20 mouse cellular contexts compared by ENCODE assay signal in the genomic region with DNA sequence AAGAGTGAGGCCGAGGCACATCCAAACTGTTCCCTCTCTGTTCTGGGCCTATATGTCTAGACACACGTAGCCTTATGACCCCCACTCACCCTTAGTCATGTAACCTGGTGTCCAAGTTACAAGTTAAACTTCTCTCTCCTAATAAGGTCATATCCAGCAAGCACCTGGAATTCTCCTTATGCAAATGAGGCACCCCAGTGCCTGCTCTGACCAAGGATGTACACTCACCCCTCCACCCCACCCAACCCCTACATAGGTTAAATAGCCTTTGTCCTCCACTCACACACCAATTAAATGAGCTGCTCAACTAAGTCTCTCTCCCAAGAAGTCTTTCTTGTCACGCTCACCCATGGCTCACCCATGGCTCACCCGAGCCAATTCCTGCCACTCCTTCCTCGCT.
"Had no signal": no experiment of that assay in that cellular context is flagged by ENCODE, and none has a peak within 500 bp of the region (broad histone marks: within the 10 kb centered on the region; RNA-seq: fewer than 3 reads in every experiment).

No protein-coding gene starts in this region.

- H3K9me3 ChIP-seq: limb, embryonic 10.5 days; limb, embryonic 13.5 days; liver, embryonic 12.5 days; liver, embryonic 15.5 days; lung, embryonic 15.5 days; megakaryocyte, embryonic 14.5 days; midbrain, embryonic 13.5 days; neural tube, embryonic 13.5 days had no signal

- H3K9ac ChIP-seq: limb, embryonic 13.5 days; liver, embryonic 12.5 days; liver, embryonic 15.5 days; lung, embryonic 15.5 days; midbrain, embryonic 13.5 days; neural tube, embryonic 13.5 days had no signal

- DNase-seq: kidney, adult 9 months; kidney, postnatal 25 days; layer of hippocampus, adult 9-11 months; liver; lung, adult 18-20 months; lung, postnatal 10 days; lung, postnatal 36 days; thymus, postnatal 36 days had no signal

- H3K4me1 ChIP-seq: limb, embryonic 10.5 days; limb, embryonic 13.5 days; lung, embryonic 15.5 days; midbrain, embryonic 10.5 days; midbrain, embryonic 13.5 days; neural tube, embryonic 13.5 days had no signal

- H3K27me3 ChIP-seq: limb, embryonic 13.5 days; liver, embryonic 12.5 days; liver, embryonic 15.5 days; lung, embryonic 15.5 days; megakaryocyte, embryonic 14.5 days; midbrain, embryonic 13.5 days; neural tube, embryonic 13.5 days had no signal

- H3K4me3 ChIP-seq: layer of hippocampus, adult 2 months; limb, embryonic 10.5 days; limb, embryonic 13.5 days; liver, embryonic 12.5 days; liver, embryonic 15.5 days; lung, embryonic 15.5 days; megakaryocyte, embryonic 14.5 days; midbrain, embryonic 10.5 days; midbrain, embryonic 13.5 days; myocyte; neural tube, embryonic 13.5 days had no signal

- H3K36me3 ChIP-seq: limb, embryonic 10.5 days; limb, embryonic 13.5 days; liver, embryonic 12.5 days; liver, embryonic 15.5 days; lung, embryonic 15.5 days; midbrain, embryonic 10.5 days; midbrain, embryonic 13.5 days; neural tube, embryonic 13.5 days had no signal

- H3K27ac ChIP-seq: kidney, postnatal 0 days; layer of hippocampus, adult 2 months; limb, embryonic 10.5 days; limb, embryonic 13.5 days; liver, embryonic 12.5 days; liver, embryonic 15.5 days; lung, embryonic 15.5 days; midbrain, embryonic 10.5 days; midbrain, embryonic 13.5 days; neural tube, embryonic 13.5 days had no signal
